Mouse (Mus musculus) urinary bladder, postnatal 10 days (tissue): ENCODE data around the gene Tsen54.

Experiments
- DNase-seq: peaks from one replicate; pipeline ENCODE4 v3.0.0; 2022; ENCODE audit warnings: low spot score

Tsen54 gene

GRCm38 (mm10) chr11:115859143-115859945 lies 44.8 kb downstream of the Tsen54 start:
- DNase-seq, result peak; percentile 55

DNA sequence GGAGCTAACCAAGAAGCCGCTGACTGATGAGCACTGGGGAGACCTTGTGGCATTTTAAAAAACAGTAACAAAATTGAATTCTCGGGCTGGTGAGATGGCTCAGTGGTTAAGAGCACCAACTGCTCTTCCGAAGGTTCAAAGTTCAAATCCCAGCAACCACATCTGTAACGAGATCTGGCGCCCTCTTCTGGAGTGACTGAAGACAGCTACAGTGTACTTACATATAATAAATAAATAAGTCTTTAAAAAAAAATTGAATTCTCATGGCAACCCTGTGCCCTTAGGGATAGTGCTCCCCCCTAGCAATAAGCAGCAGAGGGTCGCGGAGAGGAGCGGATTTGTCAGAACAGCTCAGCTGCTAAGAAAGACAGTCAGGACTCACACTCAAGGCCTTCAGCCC lies 49.4 kb downstream of the Tsen54 start:
- no peak for DNase-seq

DNA sequence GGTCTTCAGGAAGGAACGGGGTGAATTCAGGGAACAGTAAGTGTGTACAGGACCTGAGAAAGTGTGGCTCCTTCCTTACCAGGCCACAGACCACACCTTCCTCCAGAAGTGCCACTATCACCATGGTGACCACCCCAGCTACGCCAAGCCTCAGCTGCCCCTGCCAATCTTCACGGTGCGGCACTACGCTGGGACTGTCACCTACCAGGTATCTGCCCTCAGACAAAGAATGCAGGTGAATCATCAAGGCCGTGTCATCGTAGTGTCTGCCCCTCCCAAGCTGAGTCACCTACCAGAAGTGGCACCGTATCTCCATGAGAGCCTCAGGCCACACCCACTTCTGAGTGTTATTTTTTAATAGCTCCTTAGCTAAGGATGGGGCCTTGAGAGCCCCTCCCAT lies 54.9 kb downstream of the Tsen54 start:
- DNase-seq, result no peak

- DNase-seq, result no peak
Measured at GRCm38 (mm10) chr11:115872437-115872836, 57.9 kb downstream of the Tsen54 start.
